In genomic region chr11:117030471-117031101, GRCm38 (mm10) we compare ENCODE assay signal across 10 mouse cellular contexts.
A peak's percentile ranks its signal among the peaks of the same experiment; 100 is the strongest.
DNase-seq lines count a peak whose midpoint lies in the region; ATAC-seq lines count a peak whose summit lies in the region.
"Had no signal": no experiment of that assay in that cellular context is flagged by ENCODE, and none has a peak within 500 bp of the region (broad histone marks: within the 10 kb centered on the region; RNA-seq: fewer than 3 reads in every experiment).

No protein-coding gene starts in this region.

- no peaks in the 10 kb centered on the region for H3K9me3 ChIP-seq in heart, embryonic 12.5 days (replicated peaks)
- H3K9me3 ChIP-seq in limb, embryonic 13.5 days, result no peaks in the 10 kb centered on the region

- no peak overlapping the region; the same call in 1 of the 2 replicates for H3K9ac ChIP-seq in heart, embryonic 12.5 days
- 0 out of 2 replicates have a peak overlapping the region, but pooled peaks have one; percentile 25 for H3K9ac ChIP-seq in limb, embryonic 13.5 days

- 0 out of 2 replicates have a peak overlapping the region, but pooled peaks have one; percentile 18 for H3K4me2 ChIP-seq in heart, embryonic 12.5 days
- H3K4me2 ChIP-seq in limb, embryonic 13.5 days (replicated peaks), result no peak overlapping the region

- no peak for ATAC-seq in heart, embryonic 12.5 days (ENCODE audit: insufficient number of reproducible peaks, low FRiP score)
- ATAC-seq in limb, embryonic 13.5 days (ENCODE audit: low FRiP score, low read depth), result no peak
- ATAC-seq: lung, postnatal 0 days had no signal

- WGBS in heart, embryonic 12.5 days, result 26% methylated on average over 8 of the region's 8 CpGs
- 41% methylated on average over 8 of the region's 8 CpGs for WGBS in limb, embryonic 13.5 days

- H3K4me1 ChIP-seq in heart, embryonic 12.5 days (replicated peaks), result peaks cover 41% of the 10 kb centered on the region
- peaks cover 40% of the 10 kb centered on the region for H3K4me1 ChIP-seq in limb, embryonic 13.5 days

- H3K4me3 ChIP-seq in heart, embryonic 12.5 days, result no peak overlapping the region
- no peak overlapping the region for H3K4me3 ChIP-seq in limb, embryonic 13.5 days

- no peaks in the 10 kb centered on the region for H3K36me3 ChIP-seq in heart, embryonic 12.5 days
- no peaks in the 10 kb centered on the region for H3K36me3 ChIP-seq in limb, embryonic 13.5 days

- peaks cover 22% of the 10 kb centered on the region for H3K27me3 ChIP-seq in heart, embryonic 12.5 days (replicated peaks)
- H3K27me3 ChIP-seq in limb, embryonic 13.5 days, result peaks cover 25% of the 10 kb centered on the region

- H3K27ac ChIP-seq in heart, embryonic 12.5 days (ENCODE audit: poor library complexity, severe bottlenecking), result peak overlapping the region; percentile 16; the same call in 1 of the 2 replicates
- no peak overlapping the region for H3K27ac ChIP-seq in limb, embryonic 13.5 days

- no peak for DNase-seq in heart, adult 8-10 months (ENCODE audit: low spot score)
- peak; percentile 75 for DNase-seq in right cerebral cortex, adult 18-20 months
- DNase-seq in right cerebral cortex, postnatal 25 days, result no peak
- DNase-seq in thymus, postnatal 36 days, result peak; percentile 24 to 34
- no peak for DNase-seq in adrenal gland, postnatal 14 days
- no peak for DNase-seq in MN1 (ENCODE audit: low spot score)
- DNase-seq: heart, postnatal 4 days had no signal

Comparison
In these comparisons a context has a peak if more than half of its experiments do, and no peak if none do; other contexts are left out.
1. DNase-seq: peak in right cerebral cortex, adult 18-20 months (single experiment) and thymus, postnatal 36 days (2 of 2); none in heart, adult 8-10 months (single experiment), right cerebral cortex, postnatal 25 days (single experiment), adrenal gland, postnatal 14 days (single experiment) and MN1 (single experiment).